Mouse (Mus musculus) Muller cell, postnatal 12 days (primary cell): ENCODE data around the gene Zbtb20.
A peak's percentile ranks its signal among the peaks of the same experiment; 100 is the strongest.

ENCODE experiments used
- DNase-seq: peaks from one replicate; pipeline ENCODE4 v3.0.0-alpha.2; 2015; ENCODE audit errors: inconsistent ontology term

Zbtb20 gene

GRCm38 (mm10) chr16:43557385-43557784 is 681.7 kb downstream of the Zbtb20 start:
- DNase-seq, result no peak

GRCm38 (mm10) chr16:43561330-43561729 is 685.6 kb downstream of the Zbtb20 start:
- DNase-seq, result no peak

GRCm38 (mm10) chr16:43561956-43562355 is 686.3 kb downstream of the Zbtb20 start:
- DNase-seq, result no peak

GRCm38 (mm10) chr16:43565872-43566271 is 690.2 kb downstream of the Zbtb20 start:
- DNase-seq, result no peak

- no peak for DNase-seq
Measured at GRCm38 (mm10) chr16:43566511-43566910, 690.8 kb downstream of the Zbtb20 start.

GRCm38 (mm10) chr16:43571376-43572081 is 695.8 kb downstream of the Zbtb20 start:
- no peak for DNase-seq

GRCm38 (mm10) chr16:43572171-43572570 is 696.5 kb downstream of the Zbtb20 start:
- no peak for DNase-seq

GRCm38 (mm10) chr16:43572766-43573165 is 697.1 kb downstream of the Zbtb20 start:
- peak; percentile 64 for DNase-seq

- DNase-seq, result peak; percentile 76
Measured at GRCm38 (mm10) chr16:43573181-43573833, 697.6 kb downstream of the Zbtb20 start.

GRCm38 (mm10) chr16:43574006-43574764 is 698.5 kb downstream of the Zbtb20 start:
- peak; percentile 96 for DNase-seq

- peak; percentile 94 for DNase-seq
Measured at GRCm38 (mm10) chr16:43575066-43575465, 699.4 kb downstream of the Zbtb20 start.

- no peak for DNase-seq
Measured at GRCm38 (mm10) chr16:43575507-43575906, 699.8 kb downstream of the Zbtb20 start.

GRCm38 (mm10) chr16:43577399-43577798 is 701.7 kb downstream of the Zbtb20 start:
- DNase-seq, result peak; percentile 94

- DNase-seq, result no peak
Measured at GRCm38 (mm10) chr16:43578351-43578750, 702.7 kb downstream of the Zbtb20 start.

- no peak for DNase-seq
Measured at GRCm38 (mm10) chr16:43579111-43579510, 703.4 kb downstream of the Zbtb20 start.

- no peak for DNase-seq
Measured at GRCm38 (mm10) chr16:43580321-43580822, 704.7 kb downstream of the Zbtb20 start.

GRCm38 (mm10) chr16:43581551-43581950 is 705.9 kb downstream of the Zbtb20 start:
- DNase-seq, result no peak

- no peak for DNase-seq
Measured at GRCm38 (mm10) chr16:43586859-43587429, 711.3 kb downstream of the Zbtb20 start.

GRCm38 (mm10) chr16:43590704-43591493 is 715.2 kb downstream of the Zbtb20 start:
- DNase-seq, result no peak

GRCm38 (mm10) chr16:43592062-43592461 is 716.4 kb downstream of the Zbtb20 start:
- DNase-seq, result peak; percentile 81

- DNase-seq, result peak; percentile 49
Measured at GRCm38 (mm10) chr16:43592801-43593200, 717.1 kb downstream of the Zbtb20 start.
